Mouse (Mus musculus): Measurements from ENCODE around the gene Olfr835. TPM values are rescaled to one million over a fixed set of nuclear protein-coding genes. Genes with fewer than 3 reads are reported as not detected.

The Olfr835 gene
- polyA plus RNA-seq (2017; shearing (Covaris generic)): not detected

GRCm38 (mm10) chr9:19032435-19032834 is at the start of gene Olfr835:
Gene Olfr835 (plus strand): TSS chr9:19032735.

GRCm38 (mm10) chr9:18987690-18988089 is 44.8 kb upstream of the Olfr835 start, which contains the start of gene Olfr834:
Gene Olfr834 (plus strand): TSS chr9:18987990.

Other genes with a start within 250 kb of the Olfr835 start
- not detected for gene Olfr828, start 213.2 kb upstream of the Olfr835 start, polyA plus RNA-seq (2017; shearing (Covaris generic))
- gene Olfr829, start 177.8 kb upstream of the Olfr835 start, polyA plus RNA-seq (2017; shearing (Covaris generic)): not detected
- under 1 TPM in 1 of 2 experiments, not detected in 1; 0.13 TPM for gene Olfr830, start 158.0 kb upstream of the Olfr835 start, polyA plus RNA-seq (2017; shearing (Covaris generic))
- not detected for gene Olfr832, start 95.6 kb upstream of the Olfr835 start, polyA plus RNA-seq (2017; shearing (Covaris generic))
- not detected for gene Olfr834, start 44.7 kb upstream of the Olfr835 start, polyA plus RNA-seq (2017; shearing (Covaris generic))
- under 1 TPM; 0.12 to 0.29 TPM for gene Olfr836, start 87.6 kb downstream of the Olfr835 start, polyA plus RNA-seq (2017; shearing (Covaris generic))
- under 1 TPM; 0.25 to 0.54 TPM for gene Olfr837, start 103.6 kb downstream of the Olfr835 start, polyA plus RNA-seq (2017; shearing (Covaris generic))
- gene Olfr839-ps1, start 144.6 kb downstream of the Olfr835 start, polyA plus RNA-seq (2017; shearing (Covaris generic)): under 1 TPM in 1 of 2 experiments, not detected in 1; 0.09 TPM
- under 1 TPM in 1 of 2 experiments, not detected in 1; 0.31 TPM for gene Olfr843, start 219.3 kb downstream of the Olfr835 start, polyA plus RNA-seq (2017; shearing (Covaris generic))